Mouse (Mus musculus): ENCODE results near the gene Slc38a9.
"Not testable (repeated sequence)": the region's sequence is repeated elsewhere in the genome, so short reads cannot be mapped to it uniquely, and the experiment has no call there.

Slc38a9 gene

GRCm38 (mm10) chr13:112683970-112684369 lies 23.4 kb downstream of the Slc38a9 start:
- DNase-seq (ENCODE audit: low read depth): no peak

- no peak for DNase-seq (ENCODE audit: low read depth)
Observed at GRCm38 (mm10) chr13:112686155-112686554, 25.6 kb downstream of the Slc38a9 start.

DNA sequence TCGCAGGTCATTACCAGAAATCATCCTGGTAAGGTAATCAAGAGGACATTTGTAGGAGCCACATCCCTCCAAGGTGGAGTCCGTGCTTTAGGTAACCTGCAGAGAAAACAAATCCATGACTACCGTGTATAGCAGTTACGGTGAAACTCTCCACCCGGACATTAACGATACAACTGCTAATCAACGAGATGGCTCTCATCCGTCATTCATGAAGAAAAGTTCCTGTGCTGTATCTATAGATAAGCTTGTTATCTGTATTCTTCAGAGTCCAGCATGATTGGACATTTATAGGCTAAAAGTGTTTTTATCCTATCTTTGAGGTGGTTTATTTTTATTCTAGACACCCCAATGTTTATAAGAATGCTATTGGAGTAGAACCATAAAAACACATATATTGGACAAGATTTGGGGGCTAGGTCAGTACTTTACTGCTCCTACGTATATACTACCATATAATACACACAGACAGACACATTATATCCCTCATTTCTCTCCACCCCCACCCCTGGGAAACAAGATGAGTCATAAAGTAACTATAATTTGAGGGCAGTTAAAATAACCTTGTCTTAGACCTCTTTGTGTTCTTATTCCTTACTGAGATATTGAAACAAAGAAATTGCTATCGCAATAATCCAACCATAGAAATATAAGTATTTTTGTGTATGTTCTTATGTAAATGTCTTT lies 32.5 kb downstream of the Slc38a9 start:
- peak; percentile 19 for DNase-seq (ENCODE audit: low read depth)

DNA sequence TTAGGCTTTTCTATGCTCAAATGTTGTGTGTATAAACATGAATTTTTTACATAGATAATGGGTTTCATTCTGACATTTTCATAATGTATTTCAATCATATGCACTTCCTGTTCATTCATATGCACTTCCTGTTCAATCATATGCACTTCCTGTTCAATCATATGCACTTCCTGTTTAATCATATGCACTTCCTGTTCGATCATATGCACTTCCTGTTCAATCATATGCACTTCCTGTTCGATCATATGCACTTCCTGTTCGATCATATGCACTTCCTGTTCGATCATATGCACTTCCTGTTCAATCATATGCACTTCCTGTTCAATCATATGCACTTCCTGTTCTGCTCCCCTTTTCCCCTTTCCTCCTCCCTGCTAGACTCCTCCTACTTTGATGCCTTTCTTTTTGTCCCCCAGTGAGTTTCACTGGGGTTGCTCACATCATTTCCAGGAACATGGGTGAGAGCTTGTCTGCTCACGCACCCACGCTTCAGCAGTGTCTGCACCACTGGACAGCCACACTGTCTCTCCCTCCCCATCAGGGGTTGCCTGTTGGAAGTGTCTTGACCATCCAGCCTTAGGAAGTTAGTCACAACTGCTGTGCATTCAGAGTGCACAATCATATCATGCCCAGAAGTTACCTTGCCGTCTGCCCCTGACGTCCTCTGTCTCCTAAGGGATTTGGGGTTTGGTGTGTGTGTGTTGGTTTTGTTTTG lies 35.1 kb downstream of the Slc38a9 start:
- DNase-seq (ENCODE audit: low read depth): no peak

- DNase-seq (ENCODE audit: low read depth): no peak
Observed at GRCm38 (mm10) chr13:112701256-112701655, 40.7 kb downstream of the Slc38a9 start.

DNA sequence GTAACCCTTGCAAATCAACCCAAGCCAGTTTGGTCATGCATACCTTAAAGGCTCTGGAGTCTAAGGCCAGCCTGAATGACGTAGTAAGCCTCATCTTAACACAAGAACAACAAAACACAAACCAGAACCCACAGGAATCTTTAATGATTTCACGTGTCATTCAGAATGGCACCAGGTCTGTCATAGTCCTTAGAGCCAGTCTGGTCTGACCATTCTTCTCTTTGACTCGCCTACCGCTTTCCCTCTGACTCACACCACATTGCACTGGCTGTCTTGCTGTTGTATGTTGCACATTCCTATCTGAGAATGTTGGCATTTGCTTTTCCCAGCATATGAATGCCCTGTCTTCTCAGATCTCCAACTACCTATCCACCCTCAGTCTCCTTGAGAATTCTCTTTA lies 45.8 kb downstream of the Slc38a9 start:
- no peak for DNase-seq (ENCODE audit: low read depth)

DNA sequence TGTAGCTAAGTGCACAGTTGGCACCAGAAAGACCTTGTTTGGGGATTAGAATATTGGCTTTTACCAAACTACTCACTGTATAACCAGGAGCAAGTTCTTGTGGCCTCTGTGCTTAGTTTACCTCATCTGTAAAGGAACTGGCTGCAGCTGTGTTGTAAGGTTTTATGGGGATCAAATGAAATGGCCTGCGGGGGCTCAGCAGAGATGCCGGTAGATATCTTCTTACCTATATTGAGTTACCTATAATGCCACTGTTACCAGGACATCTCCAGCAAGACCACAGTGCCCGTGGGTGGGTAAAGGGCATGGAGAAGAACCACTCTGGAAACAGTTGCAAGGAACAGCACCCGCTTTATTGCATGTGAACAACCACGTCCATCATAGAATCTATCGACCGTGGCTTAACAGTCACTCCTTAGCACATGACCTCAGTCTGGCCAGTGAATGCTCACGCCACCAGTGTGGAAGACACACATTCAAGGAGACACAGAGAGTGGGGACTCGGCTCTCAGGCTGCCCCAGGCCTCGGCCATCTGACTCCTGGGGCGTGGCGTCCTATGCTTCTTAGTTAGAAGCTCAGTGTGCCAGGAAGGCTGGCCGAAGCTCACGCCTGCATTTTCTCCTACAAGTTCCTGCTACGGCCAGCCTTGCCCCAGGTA lies 59.7 kb downstream of the Slc38a9 start:
- DNase-seq (ENCODE audit: low read depth): no peak

- DNase-seq (ENCODE audit: low read depth): no peak
Observed at GRCm38 (mm10) chr13:112721946-112722729, 61.6 kb downstream of the Slc38a9 start.

DNA sequence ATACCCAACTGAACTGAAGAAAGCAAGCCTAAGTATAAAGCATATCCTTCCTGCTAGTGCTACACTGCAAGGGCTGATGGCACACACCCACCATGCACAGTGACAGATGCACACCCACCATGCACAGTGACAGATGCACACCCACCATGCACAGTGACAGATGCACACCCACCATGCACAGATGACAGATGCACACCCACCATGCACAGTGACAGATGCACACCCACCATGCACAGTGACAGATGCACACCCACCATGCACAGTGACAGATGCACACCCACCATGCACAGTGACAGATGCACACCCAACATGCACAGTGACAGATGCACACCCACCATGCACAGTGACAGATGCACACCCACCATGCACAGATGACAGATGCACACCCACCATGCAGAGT lies 63.7 kb downstream of the Slc38a9 start:
- not testable (repeated sequence) for DNase-seq (ENCODE audit: low read depth)

DNA sequence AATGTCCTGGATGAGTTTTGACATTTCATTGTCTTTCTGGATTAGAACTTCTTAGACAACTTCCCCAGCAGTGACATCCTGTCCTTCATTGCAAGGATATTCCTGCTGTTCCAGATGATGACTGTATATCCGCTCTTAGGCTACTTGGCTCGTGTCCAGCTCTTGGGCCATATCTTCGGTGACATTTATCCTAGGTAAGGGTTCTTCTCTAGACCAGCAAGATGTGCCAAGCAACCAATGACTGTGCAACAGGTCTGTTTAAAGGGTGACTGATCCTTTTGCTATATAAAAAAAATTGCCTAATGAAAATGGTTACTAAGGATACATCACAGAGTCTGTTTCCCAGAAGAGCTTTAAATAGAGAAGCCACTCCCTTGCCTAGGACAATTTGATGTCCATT lies 65.5 kb downstream of the Slc38a9 start:
- no peak for DNase-seq (ENCODE audit: low read depth)

GRCm38 (mm10) chr13:112733311-112733710 lies 72.8 kb downstream of the Slc38a9 start:
- no peak for DNase-seq (ENCODE audit: low read depth)

- no peak for DNase-seq (ENCODE audit: low read depth)
Observed at GRCm38 (mm10) chr13:112734906-112735713, 74.6 kb downstream of the Slc38a9 start.

GRCm38 (mm10) chr13:112736407-112736806 lies 75.9 kb downstream of the Slc38a9 start:
- DNase-seq (ENCODE audit: low read depth): no peak

- DNase-seq (ENCODE audit: low read depth): no peak
Observed at GRCm38 (mm10) chr13:112737110-112737509, 76.6 kb downstream of the Slc38a9 start.

- no peak for DNase-seq (ENCODE audit: low read depth)
Observed at GRCm38 (mm10) chr13:112738005-112738404, 77.5 kb downstream of the Slc38a9 start.

- no peak for DNase-seq (ENCODE audit: low read depth)
Observed at GRCm38 (mm10) chr13:112740073-112740472, 79.5 kb downstream of the Slc38a9 start.

DNA sequence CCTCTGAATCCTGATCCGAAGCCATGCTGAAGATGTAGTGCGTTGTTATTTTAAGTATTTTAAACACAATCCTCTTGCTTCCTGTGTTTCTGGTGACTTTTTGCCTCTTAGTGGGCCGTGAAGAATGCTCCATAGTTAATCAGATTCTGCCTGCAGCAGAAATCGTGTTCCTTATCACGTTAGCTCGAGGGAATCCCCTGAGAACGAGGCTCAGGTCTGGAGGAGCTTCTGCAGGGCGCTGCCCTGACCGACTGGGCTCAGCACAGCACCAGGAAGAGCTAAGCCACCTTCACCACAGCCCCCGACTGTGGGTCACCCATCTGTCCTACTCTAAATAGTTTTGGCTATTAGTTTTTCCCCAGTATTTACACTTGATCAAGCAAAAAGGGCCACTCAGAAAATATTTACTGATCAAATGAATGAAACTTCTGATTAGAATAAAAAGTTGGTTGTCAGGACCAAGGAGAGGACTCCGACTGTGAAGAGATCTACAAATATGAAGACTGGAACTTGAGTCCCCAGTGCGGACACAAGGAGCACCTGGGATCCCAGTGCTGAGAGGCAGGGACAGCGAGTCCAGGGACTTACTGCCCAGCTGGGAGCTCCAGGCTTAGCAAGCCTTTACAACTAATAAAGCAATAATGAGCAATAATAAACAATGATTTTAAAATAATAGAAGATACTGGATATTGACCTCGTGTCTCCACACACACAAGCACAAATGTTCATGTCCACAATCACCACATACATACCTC lies 81.7 kb downstream of the Slc38a9 start:
- DNase-seq (ENCODE audit: low read depth): no peak

- DNase-seq (ENCODE audit: low read depth): no peak
Observed at GRCm38 (mm10) chr13:112743647-112744046, 83.1 kb downstream of the Slc38a9 start.

DNA sequence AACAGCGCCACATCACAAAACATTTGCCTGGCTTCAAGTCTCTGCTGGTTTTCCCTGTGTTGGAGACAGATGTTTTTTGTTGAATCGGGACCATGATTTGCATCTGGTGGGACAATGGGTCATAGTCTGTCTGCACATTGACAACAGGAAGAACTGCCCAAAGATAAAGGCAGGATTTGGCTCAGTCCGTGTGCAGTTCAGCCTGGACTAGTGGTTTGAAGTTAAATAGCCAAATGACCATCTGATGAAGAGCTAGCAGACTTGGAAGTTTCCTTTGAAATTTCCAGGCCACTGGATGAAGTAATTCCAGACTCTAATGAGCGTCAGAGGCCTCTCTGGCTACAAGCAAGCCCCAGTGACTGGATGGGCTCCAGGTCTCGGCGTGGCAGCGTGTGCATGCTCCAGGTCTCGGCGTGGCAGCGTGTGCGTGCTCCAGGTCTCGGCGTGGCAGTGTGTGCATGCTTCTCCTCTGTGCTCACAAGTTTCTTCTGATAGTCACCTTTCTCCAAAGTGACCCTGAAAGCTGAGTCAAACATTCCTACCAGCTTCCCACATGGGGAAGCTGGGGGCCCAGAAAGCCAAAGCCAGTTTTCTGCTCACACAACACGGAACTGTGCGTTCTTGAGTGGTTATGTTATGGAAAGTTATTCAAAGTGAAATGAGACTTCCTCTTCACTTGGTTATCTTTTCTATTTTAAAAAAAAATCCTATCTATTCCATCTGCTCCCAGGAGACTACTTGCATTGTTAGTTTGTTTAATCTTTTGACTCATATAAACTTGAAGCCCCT lies 83.7 kb downstream of the Slc38a9 start:
- DNase-seq (ENCODE audit: low read depth): no peak
